Mouse (Mus musculus) cerebellum, adult 11 months (tissue): ENCODE measurements around the gene Nfia.

Experiments
- DNase-seq: peaks from one replicate; pipeline ENCODE4 v3.0.0; 2022

Nfia gene

DNA sequence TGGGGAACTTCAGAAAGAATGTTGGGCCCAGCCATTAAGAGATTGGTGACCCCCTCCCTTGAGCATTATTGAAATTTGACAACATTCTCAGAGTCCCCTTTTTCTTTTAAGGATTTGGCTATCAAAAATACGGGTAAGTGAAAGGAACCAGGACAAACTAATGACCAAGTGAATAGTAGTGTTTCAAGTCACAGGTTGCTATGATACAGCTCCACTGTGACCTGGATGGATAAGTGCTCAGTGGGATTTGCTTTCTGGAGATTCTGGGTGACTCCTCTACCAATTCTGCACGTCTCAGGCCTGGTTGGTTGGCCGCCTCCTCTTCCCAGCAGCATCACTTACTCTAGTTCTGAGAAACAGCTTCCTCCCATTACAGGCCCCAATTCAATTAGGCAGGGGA is 102.4 kb downstream of the Nfia start:
- DNase-seq, result no peak

DNA sequence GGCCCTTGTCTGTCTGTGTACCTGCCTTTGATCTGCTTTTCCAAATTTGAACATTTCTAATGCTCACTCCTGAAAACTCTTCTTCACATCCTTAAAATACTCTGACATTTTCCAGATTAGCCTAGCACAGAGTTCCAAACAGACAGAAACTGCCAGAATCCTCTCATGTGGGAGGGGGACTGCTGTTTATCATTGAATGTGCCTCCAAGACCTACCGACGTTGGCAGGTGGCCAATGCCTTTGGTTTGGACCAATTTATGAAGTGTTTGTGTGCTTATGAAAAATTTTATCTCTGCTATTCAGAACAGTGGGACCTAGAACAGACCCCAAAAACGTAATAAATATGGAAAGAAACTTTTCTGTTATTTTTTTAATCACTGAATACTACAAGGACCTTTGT is 103.4 kb downstream of the Nfia start:
- no peak for DNase-seq

DNA sequence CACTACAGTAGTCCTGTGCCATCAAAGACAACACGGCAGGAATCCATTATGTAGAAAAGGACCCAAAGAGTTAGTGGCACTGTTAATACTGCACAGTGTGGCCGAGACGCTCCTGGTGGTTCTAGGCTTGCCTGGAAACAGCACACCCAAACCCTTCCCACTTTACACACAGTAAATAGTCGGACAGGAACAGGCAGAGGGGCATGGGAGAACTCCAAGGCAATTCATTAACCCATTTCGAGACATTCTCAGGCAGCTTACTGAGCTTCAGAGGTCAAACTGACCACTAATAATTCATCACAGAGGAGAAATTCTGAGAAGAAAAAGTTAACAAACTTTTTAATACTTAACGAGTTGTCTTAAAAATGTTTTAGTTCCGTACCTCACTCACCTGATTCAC is 107.2 kb downstream of the Nfia start:
- no peak for DNase-seq

DNA sequence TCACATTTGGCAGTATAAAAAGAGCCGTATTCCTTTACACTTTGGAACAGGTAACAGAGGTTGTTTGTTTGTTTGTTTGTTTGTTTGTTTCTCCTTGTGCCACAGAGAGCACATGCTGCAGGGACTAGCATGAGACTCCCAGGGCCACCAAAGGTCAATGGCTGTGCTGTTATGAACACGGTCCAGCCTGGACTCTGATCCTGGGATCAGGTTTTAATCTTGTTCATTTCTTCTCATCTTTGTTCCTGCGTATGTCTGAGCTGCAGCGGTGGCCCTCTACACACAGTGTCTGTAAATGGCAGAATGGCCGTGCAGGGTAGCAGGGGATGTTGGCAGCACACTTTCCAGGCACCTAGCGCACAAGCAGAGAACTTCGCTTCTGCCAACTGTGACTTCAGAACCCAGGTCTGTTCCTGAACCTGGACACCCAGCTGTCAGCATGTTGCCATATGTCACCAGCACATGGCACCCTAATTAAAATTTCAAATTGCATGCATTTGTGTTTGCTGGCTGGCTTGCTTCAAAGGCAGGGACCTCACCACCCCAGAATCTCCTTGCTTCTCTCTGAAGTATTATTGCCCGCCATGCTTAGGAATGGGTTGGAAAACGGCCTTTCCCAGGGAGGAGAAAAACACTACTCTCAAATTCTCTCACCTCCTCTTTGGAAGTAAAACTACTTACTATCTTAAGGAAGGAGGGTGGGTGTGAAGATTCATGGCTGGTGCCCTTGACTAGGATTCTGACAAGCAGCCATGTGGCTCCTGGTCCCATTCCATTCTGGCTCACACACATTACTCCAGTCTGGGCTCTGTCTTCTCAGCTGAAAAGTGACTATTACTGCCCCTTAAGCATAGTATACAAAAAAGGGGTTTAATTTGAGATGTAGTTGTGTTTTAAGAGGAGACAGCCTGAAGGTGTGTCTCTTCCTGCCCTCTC is 107.9 kb downstream of the Nfia start:
- peak; percentile 88 for DNase-seq

DNA sequence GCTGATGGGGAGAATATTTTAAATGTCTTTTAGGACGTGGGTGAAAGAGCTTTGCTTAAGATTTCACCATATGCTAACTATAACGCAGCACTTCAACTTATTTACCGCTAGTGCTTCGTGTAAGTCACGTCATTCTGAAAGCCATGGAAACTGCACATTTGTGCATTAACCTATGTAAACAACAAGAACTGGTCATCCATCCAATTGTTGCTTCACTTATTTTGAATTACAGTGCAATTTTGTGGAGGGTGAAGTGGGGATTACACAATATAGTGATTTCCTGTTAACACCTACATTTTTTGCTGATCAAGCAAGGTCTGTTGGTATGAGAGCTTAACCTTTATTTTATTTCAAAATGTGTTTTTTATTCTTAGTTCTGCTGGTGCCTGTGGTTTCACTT is 113.0 kb downstream of the Nfia start:
- DNase-seq, result no peak

DNA sequence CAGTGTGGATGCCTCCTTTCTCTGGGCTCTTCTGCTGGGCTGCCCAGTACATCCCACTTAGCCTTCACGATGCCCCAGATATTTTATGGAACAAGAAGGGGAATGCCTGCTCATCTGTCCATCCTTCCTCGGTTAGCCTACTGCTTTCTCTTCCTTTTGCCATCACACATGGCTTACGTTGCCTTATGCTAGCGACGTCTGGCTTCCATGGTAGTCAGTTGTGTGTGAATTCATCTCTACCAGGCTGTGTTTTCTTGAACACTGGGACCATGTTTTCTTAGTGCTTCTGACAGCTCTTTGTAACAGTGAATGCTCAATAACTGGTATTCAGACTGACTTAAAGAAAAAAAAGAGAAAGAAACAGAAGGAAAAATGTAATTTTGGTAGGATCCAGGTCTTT is 113.7 kb downstream of the Nfia start:
- no peak for DNase-seq

DNA sequence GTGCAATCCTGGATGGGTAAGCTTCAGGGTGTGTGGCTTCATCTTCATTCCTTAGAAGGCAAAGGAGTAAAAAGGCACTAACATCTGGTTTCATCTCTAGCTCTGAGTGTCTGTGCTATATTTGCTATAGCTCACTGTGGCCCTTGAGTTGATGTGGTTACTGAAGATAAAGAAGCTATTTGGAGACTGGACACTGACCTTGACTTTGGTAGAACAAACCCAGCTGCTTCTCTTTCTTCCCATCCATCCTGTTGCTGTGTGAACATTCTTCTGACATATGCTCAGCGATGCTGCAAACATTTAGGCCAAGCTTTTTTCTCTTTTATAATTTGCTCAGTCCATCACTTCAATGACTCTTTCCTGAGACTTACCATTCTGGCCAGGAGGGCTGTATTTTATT is 114.7 kb downstream of the Nfia start:
- no peak for DNase-seq

DNA sequence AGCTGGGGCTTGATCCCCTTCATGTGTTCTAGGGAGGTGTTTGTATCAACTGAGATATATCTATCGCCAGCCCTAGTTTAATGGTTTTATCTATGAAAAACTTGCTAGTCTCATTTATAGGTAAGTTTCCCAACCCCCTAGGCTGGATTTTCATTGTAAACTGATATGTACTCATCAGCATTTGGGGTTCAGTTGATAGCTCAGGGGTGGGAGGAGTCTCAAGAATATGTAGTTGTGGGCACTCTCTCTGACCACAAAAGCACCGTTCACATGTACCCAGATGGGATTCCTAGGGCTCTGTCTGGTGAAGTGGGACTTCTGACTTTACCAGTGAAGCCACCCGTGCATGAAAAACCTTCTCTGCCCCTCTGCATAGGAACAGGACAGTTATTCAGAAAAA is 118.5 kb downstream of the Nfia start:
- no peak for DNase-seq

DNA sequence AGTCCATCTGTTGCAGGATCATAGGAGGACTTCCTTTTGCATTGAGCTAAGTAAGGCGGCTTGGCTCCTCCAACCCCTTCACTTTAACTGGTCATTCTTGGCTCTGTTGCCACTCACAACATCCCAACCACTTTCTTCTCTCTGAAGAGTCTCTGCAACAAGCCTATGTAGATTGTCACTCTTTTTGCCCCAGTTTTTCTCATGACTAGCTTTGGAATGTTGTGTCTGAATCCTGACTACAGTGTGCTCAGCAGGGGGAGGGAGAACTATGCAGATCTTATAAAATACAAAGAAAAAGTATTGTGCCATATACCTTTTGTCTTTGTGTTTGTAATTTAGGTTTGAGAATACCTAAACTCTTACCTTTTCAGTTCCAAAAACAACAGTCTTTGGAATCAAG is 119.1 kb downstream of the Nfia start:
- DNase-seq, result no peak

DNA sequence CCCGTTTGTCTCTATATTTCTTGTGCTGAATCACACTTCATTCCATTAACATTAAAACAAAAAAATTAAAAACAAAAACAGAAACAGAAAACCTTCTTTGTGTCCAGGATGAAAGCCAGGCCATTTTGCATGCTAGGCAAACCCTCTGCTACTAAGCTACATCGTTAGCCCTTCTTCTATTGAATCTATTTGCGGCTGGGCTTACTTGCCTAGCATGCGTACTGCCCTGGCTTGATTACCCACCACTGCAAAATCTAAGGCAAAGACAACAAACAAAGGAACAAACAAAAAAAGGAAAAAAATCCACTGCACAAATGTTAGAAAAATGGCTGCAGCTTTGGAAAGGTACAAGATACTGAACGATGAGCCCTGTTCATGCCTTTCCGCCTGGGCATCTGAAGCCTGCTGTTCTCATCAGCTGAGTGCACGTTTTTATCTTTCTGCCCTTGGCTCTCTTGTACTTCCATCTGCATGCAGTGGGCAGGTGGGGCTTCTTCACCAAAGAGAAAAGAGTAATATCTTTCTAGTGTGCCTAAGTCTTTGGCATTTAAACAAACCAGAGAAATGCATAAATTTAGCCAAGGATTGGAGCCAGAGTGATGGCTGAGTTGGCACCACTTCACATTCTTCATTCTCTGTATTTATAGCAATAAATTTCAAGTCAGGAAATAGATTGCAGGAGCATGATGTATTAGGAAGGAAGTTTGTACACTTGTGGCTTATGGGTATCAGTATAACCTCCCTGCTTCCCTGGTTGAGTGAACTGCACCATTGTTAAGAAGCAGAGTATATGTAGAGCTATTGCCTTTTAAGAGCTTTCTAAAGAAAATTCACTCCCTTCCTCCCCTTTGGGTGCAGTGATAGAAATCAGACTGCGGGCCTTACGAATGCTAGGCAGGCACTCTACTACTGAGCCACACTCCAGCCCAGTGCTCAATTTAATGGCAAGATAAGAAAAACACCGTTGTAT is 121.7 kb downstream of the Nfia start:
- no peak for DNase-seq

DNA sequence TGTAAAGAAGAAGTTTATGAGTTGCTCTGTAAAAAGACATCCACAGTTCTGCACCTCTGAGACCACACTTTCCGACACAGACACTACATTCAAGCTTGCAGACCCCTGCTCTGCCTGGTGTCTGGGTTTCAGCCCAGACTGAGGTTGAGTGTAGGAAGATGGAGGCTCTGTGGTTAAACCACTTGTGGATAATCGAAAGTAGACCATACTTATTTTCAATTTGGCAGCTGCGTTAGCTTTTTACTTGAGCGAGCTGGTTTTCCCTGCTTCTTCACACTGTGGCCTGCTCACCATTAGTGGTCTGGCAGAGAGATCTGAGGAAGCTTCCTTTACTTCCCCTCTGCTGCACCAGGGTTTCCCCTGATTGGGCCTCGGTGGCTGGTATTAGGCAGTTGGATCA is 123.4 kb downstream of the Nfia start:
- no peak for DNase-seq

DNA sequence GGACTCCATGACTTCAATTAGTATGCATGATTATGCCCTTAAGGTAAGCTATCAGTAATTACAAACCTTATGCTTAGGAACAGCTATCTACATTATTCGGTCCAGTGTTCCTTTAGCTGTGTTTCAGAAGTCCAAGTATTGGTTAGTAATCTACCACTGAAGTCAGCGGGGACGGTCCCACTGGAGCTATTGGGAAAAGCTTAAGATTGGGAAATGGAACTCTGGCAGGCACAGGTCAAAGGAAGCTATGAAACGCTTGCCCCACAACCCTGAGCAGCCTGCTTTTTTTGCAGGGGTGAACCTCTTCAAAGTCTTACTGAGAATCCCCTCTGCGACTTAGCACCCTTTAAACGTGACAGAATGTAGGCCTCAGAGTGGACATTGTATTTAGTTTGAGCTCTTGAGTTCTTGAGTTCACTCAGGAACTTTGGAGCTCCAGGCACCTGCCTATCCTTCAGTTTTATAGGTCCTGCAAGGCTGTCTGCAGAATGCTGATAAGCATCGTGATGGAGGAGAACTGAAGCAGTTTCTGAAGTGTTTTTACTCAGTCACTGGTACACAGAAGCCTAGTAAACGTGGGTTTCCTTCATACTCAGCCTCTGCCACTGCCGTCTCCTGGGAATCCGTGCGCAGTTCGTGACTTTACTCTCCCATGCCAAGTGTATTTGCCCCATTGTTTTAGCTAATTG is 127.9 kb downstream of the Nfia start:
- DNase-seq, result no peak

DNA sequence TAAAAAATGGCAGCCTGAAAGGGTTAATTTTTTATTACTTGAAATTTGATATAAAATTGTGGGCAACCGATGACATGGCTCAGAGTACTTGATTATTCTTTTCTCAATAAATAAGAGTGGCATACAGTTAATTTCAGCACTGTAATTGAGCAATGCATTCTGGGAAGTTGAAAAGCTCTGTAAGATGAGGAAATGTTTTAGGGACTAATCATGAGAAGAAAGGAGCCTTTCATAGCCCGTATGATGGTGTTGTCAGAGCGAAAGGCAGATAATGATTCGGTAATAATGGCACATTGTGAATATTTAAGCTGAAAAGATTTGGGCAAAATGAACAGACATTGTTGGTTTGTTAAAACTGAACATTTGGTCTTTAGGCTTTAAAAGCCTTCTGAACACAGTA is 133.3 kb downstream of the Nfia start:
- no peak for DNase-seq

DNA sequence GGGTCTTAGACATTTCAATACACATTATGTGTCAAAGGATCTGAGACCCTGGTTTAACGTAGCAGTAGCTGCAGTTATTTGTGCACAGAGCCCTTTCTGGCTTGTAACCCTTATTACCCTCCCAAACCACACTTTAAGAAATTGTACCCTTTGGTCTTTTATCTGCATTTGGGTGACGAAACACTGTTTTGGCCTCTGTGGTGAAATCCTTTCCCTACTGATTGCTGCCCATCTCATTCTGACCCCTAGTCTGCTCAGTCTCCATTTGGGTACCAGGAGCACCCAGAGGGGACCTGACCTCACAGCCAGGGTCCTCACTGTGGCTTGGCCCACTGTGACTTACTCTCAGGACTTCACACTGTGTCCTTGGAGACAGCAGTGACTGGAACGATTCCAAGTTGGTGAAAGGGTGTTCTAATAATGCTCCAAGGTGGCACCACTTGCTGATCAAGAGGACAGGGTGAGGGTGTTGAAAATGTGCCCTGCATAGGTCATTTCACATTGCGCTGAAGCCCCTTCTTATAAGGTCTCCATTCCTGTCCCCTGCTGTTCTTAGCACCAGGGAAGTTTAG is 136.1 kb downstream of the Nfia start:
- no peak for DNase-seq

DNA sequence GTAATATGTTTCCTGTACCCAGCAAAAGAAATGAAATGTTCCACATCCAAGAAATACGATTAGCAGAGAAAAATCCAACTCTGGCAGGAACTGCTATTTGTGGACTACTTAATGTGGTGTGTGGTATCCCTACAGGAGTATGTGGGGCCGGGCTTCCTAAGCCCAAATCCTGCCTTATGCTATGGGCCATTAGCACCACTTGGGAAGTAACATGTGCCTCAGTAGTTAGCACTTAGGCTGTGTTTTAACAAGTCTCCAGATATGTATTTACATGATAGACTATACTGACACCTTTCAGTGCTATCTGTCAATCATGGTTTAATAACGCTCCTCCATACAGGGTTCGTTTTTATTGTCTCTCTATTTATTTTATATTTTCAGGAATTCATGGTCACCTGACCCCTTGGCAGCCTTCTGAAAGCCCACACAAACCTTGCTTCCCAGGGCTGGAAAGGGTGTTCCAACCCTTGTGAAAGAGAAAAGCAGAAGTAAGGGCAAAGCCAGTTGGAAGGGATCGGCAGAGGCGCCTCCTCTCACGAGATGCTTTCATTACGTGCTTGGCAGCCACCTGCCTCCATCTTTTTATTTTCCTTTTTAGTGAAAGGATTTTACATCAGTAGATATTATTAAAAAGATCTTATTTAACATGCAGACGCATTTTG is 137.7 kb downstream of the Nfia start:
- no peak for DNase-seq

DNA sequence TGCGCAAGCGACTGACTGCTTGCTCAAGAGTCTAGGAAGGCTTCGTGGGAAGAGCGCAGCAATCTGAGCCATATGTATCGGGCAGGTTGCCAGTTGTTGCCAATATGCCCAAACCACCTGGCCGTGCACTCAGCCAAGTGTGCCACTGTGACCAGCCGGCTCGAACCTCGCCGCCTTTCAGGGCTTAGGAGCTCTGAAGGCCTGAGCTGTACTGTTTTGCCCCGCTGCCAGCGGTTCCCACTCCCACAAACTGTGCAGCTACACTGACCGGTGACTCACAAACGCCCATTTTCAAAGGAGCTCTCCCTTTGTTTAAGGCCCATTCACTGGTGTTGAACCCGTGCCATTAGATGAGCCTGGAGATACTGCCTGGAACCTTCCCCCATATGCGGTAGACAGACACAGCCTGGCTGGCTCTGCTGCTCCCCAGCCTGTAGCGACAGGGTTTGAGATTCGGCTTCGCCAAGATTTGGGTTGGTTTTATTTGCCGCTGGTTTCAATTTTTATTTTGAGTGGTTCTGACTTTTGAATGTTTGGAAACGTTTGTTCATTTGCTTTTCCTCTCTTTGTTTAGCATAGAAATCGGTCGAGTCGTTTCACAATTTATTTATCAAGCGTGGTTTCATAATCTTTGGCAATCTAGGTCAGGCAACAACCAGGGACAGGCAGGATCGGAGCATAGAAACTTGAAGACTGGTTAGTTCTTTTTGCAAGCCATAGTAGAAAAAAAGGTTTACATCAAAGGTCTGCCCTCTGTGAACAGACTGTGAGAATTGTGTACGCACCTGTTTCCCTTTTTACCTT is 138.4 kb downstream of the Nfia start:
- DNase-seq, result peak; percentile 95

DNA sequence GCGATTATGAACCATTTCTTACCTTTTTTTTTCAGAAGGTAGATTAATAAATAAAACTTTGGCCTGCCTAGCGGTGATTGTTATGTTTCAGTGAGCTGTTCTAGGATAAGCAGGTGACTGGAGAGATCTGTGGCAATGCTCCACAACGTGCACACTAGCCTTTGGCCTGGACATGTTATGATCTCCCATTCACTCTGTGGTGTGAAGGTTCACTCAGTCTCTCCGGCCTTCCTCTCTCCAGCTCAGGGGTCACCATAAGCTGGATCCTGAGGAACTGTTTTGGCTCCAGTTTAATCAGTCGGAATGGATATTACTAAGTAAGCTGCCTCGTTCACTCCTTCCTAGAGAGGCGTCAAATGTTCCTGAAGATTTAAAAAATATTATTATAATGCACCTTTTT is 139.2 kb downstream of the Nfia start:
- no peak for DNase-seq

DNA sequence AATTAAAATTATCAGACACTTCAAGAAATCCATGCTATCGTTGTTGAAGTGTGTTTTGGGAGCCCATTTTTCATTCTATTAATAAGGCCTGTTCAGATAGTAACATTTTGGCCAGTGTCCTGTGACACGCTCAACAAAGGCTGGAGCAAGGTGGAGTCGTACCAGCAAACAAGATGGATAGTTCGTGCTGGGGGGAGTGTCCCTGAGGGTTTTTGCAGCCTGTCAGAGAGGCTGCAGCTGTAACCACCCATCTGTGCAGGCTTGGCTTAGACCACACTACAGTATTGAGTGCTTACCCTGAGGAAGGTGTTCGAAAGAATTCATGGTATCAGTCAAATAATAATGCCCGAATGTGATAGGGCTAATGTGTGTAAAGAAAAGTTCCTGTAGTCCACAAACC is 139.6 kb downstream of the Nfia start:
- DNase-seq, result no peak

DNA sequence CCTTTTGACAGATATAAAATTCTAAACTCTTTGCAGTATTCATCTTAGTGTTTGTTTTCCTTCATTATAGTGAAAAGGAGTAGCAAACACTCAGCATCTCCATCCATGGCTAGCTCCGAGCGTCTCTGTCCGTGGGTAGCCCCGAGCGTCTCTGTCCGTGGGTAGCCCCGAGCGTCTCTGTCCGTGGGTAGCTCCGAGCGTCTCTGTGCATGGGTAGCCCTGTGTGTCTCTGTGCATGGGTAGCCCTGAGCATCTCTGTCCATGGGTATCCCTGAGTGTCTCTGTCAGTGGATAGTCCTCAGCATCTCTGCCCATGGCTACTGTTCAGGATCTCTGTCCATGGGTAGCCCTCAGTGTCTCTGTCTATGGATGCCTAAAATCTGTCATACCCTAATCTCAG is 140.0 kb downstream of the Nfia start:
- DNase-seq, result no peak

DNA sequence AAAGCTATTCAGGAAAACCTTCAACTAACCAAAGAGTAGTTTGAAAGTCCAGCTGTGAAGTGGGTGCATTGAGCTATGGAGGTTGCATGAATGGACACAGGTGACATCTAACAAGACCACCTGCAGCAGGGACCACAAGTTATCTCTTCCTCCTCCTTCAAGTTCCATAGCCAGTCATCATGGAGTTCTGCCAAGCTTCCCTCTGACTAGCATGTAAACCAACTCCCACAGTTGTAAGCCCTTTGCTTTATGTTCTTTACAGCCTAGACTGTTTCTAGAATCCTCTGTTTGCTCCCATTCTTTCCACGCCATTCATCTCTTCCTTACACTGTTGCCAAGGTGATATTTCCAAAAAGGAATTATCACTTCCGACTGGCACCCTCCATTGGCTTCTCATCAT is 141.8 kb downstream of the Nfia start:
- no peak for DNase-seq

DNA sequence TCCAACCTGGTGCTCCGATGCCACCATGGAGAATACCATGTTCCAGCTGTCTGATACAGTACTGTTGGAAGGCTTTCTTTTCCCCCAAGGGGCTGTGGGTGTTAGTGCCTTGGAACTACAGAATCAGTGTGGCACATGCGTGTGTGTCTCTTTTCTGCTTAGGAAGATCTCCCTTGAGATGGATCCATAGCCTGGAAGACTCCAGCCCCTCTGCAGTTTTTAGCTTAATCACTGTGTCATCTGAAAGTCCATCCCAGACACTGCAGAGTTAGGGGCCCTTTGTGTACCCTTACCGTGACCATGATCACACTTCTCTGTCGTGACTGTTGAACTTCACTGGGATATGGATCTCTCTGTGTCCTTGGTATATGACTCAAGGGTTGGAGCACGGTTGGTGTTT is 142.2 kb downstream of the Nfia start:
- no peak for DNase-seq

DNA sequence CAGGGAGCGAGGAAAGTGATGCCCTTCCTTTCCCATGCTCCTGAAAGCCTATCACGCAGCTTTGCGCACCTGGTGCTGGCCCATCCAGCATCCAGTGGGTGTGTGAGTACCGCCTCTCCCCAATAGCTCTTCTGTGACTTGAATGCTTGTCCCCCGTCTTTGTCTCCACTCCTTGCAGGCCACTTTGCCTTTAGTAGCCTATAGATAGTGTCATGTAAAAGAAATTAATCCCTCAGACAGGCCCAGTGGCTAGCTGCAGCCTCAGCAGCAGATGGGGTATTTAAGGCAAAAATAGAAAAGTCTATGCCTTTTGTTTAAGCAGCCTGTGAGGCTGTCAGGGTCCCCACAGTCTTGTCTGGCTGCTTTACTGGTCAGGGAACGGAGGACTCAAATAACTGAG is 145.0 kb downstream of the Nfia start:
- DNase-seq, result no peak
